In the genomic region with DNA sequence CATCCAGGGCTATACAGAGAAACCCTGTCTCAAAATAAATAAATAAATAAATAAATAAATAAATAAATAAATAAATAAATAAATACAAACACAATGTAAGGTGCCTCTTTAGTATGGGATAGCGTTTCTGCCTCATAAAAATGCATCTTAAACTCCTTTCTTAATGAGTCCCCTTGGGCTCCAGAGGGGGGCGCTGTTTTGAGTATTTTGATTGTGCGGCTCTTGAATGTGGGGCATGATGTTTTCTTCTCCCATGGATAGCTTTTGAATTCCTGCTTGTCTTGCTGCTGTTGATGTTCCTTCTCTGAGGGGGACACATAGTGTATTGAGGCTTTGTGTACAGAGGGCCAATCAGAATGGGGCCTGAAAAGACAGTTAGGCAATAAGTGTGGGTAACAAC, we compare ENCODE assay signal across 15 mouse cellular contexts. TPM values are rescaled to one million over a fixed set of nuclear protein-coding genes. Genes with fewer than 3 reads are reported as not detected.
DNase-seq lines count a peak whose midpoint lies in the region; ATAC-seq and TF ChIP-seq lines count a peak whose summit lies in the region.
"Had no signal": no experiment of that assay in that cellular context is flagged by ENCODE, and none has a peak within 500 bp of the region (broad histone marks: within the 10 kb centered on the region; RNA-seq: fewer than 3 reads in every experiment).

No protein-coding gene starts in this region.

- peak; percentile 39 for TF ChIP-seq CTCF in forebrain, postnatal 0 days (IDR thresholded peaks at IDR 0.05; ENCODE audit: low read depth)
- TF ChIP-seq CTCF in lung, embryonic 14.5 days (IDR thresholded peaks at IDR 0.05; ENCODE audit: low read depth) = peak; percentile 35; the same call in 1 of the 2 replicates
- TF ChIP-seq CTCF in MEL (IDR thresholded peaks at IDR 0.05 in 2 of 3, conservative IDR thresholded peaks at IDR 0.05 in 1 of 3; ENCODE audit: control insufficient read depth in 1 of 3, insufficient read depth in 1 of 3, low read depth in 2 of 3, low read length in 3 of 3, poor library complexity in 1 of 3, severe bottlenecking in 1 of 3) = peak; percentile 46 to 61 (median 48)

- no peak for TF ChIP-seq RAD21 in MEL (IDR thresholded peaks at IDR 0.05; ENCODE audit: low read depth, low read length)

- no peak for TF ChIP-seq EP300 in MEL (IDR thresholded peaks at IDR 0.05; ENCODE audit: low read depth in 1 of 2, low read length in 2 of 2)

- no peaks in the 10 kb centered on the region for H3K9me3 ChIP-seq in forebrain, postnatal 0 days (ENCODE audit: low read length)
- no peaks in the 10 kb centered on the region for H3K9me3 ChIP-seq in forebrain, embryonic 13.5 days (replicated peaks)
- H3K9me3 ChIP-seq in lung, embryonic 14.5 days (ENCODE audit: low read depth, low read length) = no peaks in the 10 kb centered on the region
- no peaks in the 10 kb centered on the region for H3K9me3 ChIP-seq in MEL (replicated peaks; ENCODE audit: insufficient read depth, low read length)
- H3K9me3 ChIP-seq: limb, embryonic 13.5 days had no signal

- 84% methylated on average over 3 of the region's 3 CpGs for WGBS in forebrain, postnatal 0 days
- 75% methylated on average over 3 of the region's 3 CpGs for WGBS in forebrain, embryonic 13.5 days
- WGBS in lung, embryonic 14.5 days = 74% methylated on average over 3 of the region's 3 CpGs

- TF ChIP-seq POLR2A in MEL (IDR thresholded peaks at IDR 0.05; ENCODE audit: control insufficient read depth in 1 of 2, insufficient read depth in 1 of 2, low read depth in 1 of 2, low read length in 2 of 2, poor library complexity in 1 of 2) = no peak

- no peaks in the 10 kb centered on the region for H3K27me3 ChIP-seq in forebrain, postnatal 0 days (ENCODE audit: insufficient read depth, low read length)
- no peaks in the 10 kb centered on the region for H3K27me3 ChIP-seq in forebrain, embryonic 13.5 days
- H3K27me3 ChIP-seq in lung, embryonic 14.5 days (ENCODE audit: insufficient read depth, low read length) = no peaks in the 10 kb centered on the region
- peaks cover 0 to 2% of the 10 kb centered on the region in 2 experiments; a peak in 3 of 4 replicates for H3K27me3 ChIP-seq in MEL (ENCODE audit: control insufficient read depth in 1 of 2, insufficient read depth in 2 of 2, low read length in 2 of 2)
- H3K27me3 ChIP-seq: limb, embryonic 13.5 days had no signal

- H3K4me2 ChIP-seq in forebrain, postnatal 0 days (ENCODE audit: low read depth) = no peak overlapping the region
- no peak overlapping the region for H3K4me2 ChIP-seq in forebrain, embryonic 13.5 days
- no peak overlapping the region for H3K4me2 ChIP-seq in lung, embryonic 14.5 days
- H3K4me2 ChIP-seq: limb, embryonic 13.5 days had no signal

- ATAC-seq in forebrain, postnatal 0 days = peak; percentile 20; the same call in 1 of the 2 replicates
- ATAC-seq in forebrain, embryonic 13.5 days = no peak
- no peak for ATAC-seq in lung, embryonic 14.5 days (ENCODE audit: insufficient read depth)

- H3K36me3 ChIP-seq in forebrain, postnatal 0 days (ENCODE audit: insufficient read depth) = no peaks in the 10 kb centered on the region
- H3K36me3 ChIP-seq in forebrain, embryonic 13.5 days (ENCODE audit: poor library complexity, severe bottlenecking) = no peaks in the 10 kb centered on the region
- no peaks in the 10 kb centered on the region for H3K36me3 ChIP-seq in lung, embryonic 14.5 days (ENCODE audit: insufficient read depth)
- no peaks in the 10 kb centered on the region for H3K36me3 ChIP-seq in MEL (ENCODE audit: control insufficient read depth in 1 of 2, insufficient read depth in 2 of 2, low read length in 2 of 2)
- H3K36me3 ChIP-seq: limb, embryonic 13.5 days had no signal

- H3K79me2 ChIP-seq in MEL (ENCODE audit: control insufficient read depth, insufficient read depth, low read length, poor library complexity) = no peaks in the 10 kb centered on the region

- no peak overlapping the region for H3K27ac ChIP-seq in forebrain, postnatal 0 days (ENCODE audit: low read depth, low read length)
- no peak overlapping the region for H3K27ac ChIP-seq in forebrain, embryonic 13.5 days
- no peak overlapping the region for H3K27ac ChIP-seq in lung, embryonic 14.5 days (ENCODE audit: low read depth)
- no peak overlapping the region for H3K27ac ChIP-seq in MEL (ENCODE audit: control insufficient read depth, low read depth, low read length)
- H3K27ac ChIP-seq: limb, embryonic 13.5 days had no signal

- H3K4me1 ChIP-seq in forebrain, postnatal 0 days (ENCODE audit: insufficient read depth) = no peaks in the 10 kb centered on the region
- H3K4me1 ChIP-seq in forebrain, embryonic 13.5 days = no peaks in the 10 kb centered on the region
- H3K4me1 ChIP-seq in lung, embryonic 14.5 days (ENCODE audit: insufficient read depth) = no peaks in the 10 kb centered on the region
- H3K4me1 ChIP-seq in MEL (ENCODE audit: control insufficient read depth in 1 of 2, insufficient read depth in 2 of 2, low read length in 2 of 2) = no peaks in the 10 kb centered on the region
- H3K4me1 ChIP-seq: limb, embryonic 13.5 days had no signal

- no peak overlapping the region for H3K4me3 ChIP-seq in forebrain, postnatal 0 days (ENCODE audit: low read depth, low read length)
- H3K4me3 ChIP-seq in forebrain, embryonic 13.5 days = no peak overlapping the region
- H3K4me3 ChIP-seq in lung, embryonic 14.5 days (ENCODE audit: low read depth, low read length) = no peak overlapping the region
- no peak overlapping the region for H3K4me3 ChIP-seq in MEL (ENCODE audit: control insufficient read depth in 1 of 2, insufficient read depth in 1 of 2, low read depth in 2 of 2, low read length in 2 of 2)
- H3K4me3 ChIP-seq: limb, embryonic 13.5 days had no signal

- no peak for DNase-seq in forebrain, postnatal 0 days
- DNase-seq in lung, embryonic 14.5 days = no peak
- DNase-seq in lung, postnatal 36 days = no peak
- DNase-seq in MEL (ENCODE audit: low read depth, low spot score) = peak; percentile 44
- peak; percentile 19 for DNase-seq in naive thymus-derived CD4-positive, alpha-beta T cell, adult 2 months (ENCODE audit: low read depth)
- DNase-seq in gastrocnemius, postnatal 4 days (ENCODE audit: low spot score in 2 of 2) = no peak
- no peak for DNase-seq in spleen, postnatal 4 days (ENCODE audit: low spot score in 2 of 2)
- DNase-seq: heart, adult 11 months; heart, postnatal 4 days had no signal

- no peak overlapping the region for H3K9ac ChIP-seq in forebrain, postnatal 0 days
- H3K9ac ChIP-seq in forebrain, embryonic 13.5 days = no peak overlapping the region
- H3K9ac ChIP-seq in lung, embryonic 14.5 days = no peak overlapping the region
- no peak overlapping the region for H3K9ac ChIP-seq in MEL (ENCODE audit: control insufficient read depth, low read depth, low read length, poor library complexity, severe bottlenecking)
- H3K9ac ChIP-seq: limb, embryonic 13.5 days had no signal

RNA-seq across cellular contexts. Expression of a gene that starts 14.5 kb away (rescaled TPM):
- total RNA-seq in forebrain, postnatal 0 days (2014; rRNA removed) = 32.2 and 38.9 TPM in 2 replicates
- 42.4 and 44.8 TPM in 2 replicates for polyA plus RNA-seq in forebrain, postnatal 0 days (2015; fragmentation: Nextera tagmentation; extraction: Ambion mirVana)
- 83.5 and 89.2 TPM in 2 replicates for polyA plus RNA-seq in forebrain, embryonic 13.5 days (2015; fragmentation: Nextera tagmentation; extraction: Ambion mirVana)
- 12.3 and 13.9 TPM in 2 replicates for polyA plus RNA-seq in lung, embryonic 14.5 days (2014; fragmentation: Nextera tagmentation; extraction: Ambion mirVana)
- total RNA-seq in MEL (2012; rRNA removed) = 0.10 TPM in 1 of 2 replicates, not detected in the other
- under 1 TPM in 1 of 2 experiments, not detected in 1; 0.24 TPM for polyA plus RNA-seq in MEL (2012; ENCODE audit: insufficient read depth in 1 of 2, insufficient read length in 2 of 2, low read depth in 1 of 2, low replicate concordance in 2 of 2, missing spikeins in 1 of 2)
- 10 to 100 TPM in 1 of 2 experiments, 1 to 10 TPM in 1; 9.0 to 11.4 TPM for total RNA-seq in gastrocnemius, postnatal 4 days (2021)

RNA-seq across cellular contexts. Expression of a gene that starts 21.5 kb away (rescaled TPM):
- total RNA-seq in forebrain, postnatal 0 days (2014; rRNA removed) = 141 and 164 TPM in 2 replicates
- 250 and 273 TPM in 2 replicates for polyA plus RNA-seq in forebrain, postnatal 0 days (2015; fragmentation: Nextera tagmentation; extraction: Ambion mirVana)
- 222 and 225 TPM in 2 replicates for polyA plus RNA-seq in forebrain, embryonic 13.5 days (2015; fragmentation: Nextera tagmentation; extraction: Ambion mirVana)
- polyA plus RNA-seq in lung, embryonic 14.5 days (2014; fragmentation: Nextera tagmentation; extraction: Ambion mirVana) = 142 and 148 TPM in 2 replicates
- total RNA-seq in MEL (2012; rRNA removed) = 115 and 134 TPM in 2 replicates
- 100 to 1,000 TPM in 1 of 2 experiments, not detected in 1; 164 TPM for polyA plus RNA-seq in MEL (2012; ENCODE audit: insufficient read depth in 1 of 2, insufficient read length in 2 of 2, low read depth in 1 of 2, low replicate concordance in 2 of 2, missing spikeins in 1 of 2)
- total RNA-seq in gastrocnemius, postnatal 4 days (2021) = 10 to 100 TPM; 49.2 to 51.0 TPM

RNA-seq across cellular contexts. Expression of a gene that starts 26.5 kb away (rescaled TPM):
- total RNA-seq in forebrain, postnatal 0 days (2014; rRNA removed) = 12.5 and 20.7 TPM in 2 replicates
- 12.5 and 20.0 TPM in 2 replicates for polyA plus RNA-seq in forebrain, postnatal 0 days (2015; fragmentation: Nextera tagmentation; extraction: Ambion mirVana)
- 11.7 and 11.9 TPM in 2 replicates for polyA plus RNA-seq in forebrain, embryonic 13.5 days (2015; fragmentation: Nextera tagmentation; extraction: Ambion mirVana)
- 2.2 and 2.9 TPM in 2 replicates for polyA plus RNA-seq in lung, embryonic 14.5 days (2014; fragmentation: Nextera tagmentation; extraction: Ambion mirVana)
- total RNA-seq in MEL (2012; rRNA removed) = not detected in 2 replicates
- polyA plus RNA-seq in MEL (2012; ENCODE audit: insufficient read depth in 1 of 2, insufficient read length in 2 of 2, low read depth in 1 of 2, low replicate concordance in 2 of 2, missing spikeins in 1 of 2) = under 1 TPM in 1 of 2 experiments, not detected in 1; 0.13 TPM
- total RNA-seq in gastrocnemius, postnatal 4 days (2021) = 1 to 10 TPM; 1.7 to 1.9 TPM

RNA-seq across cellular contexts. Expression of a gene that starts 40.1 kb away (rescaled TPM):
- total RNA-seq in forebrain, postnatal 0 days (2014; rRNA removed) = not detected in 2 replicates
- polyA plus RNA-seq in forebrain, postnatal 0 days (2015; fragmentation: Nextera tagmentation; extraction: Ambion mirVana) = not detected in 2 replicates
- polyA plus RNA-seq in forebrain, embryonic 13.5 days (2015; fragmentation: Nextera tagmentation; extraction: Ambion mirVana) = not detected in 2 replicates
- polyA plus RNA-seq in lung, embryonic 14.5 days (2014; fragmentation: Nextera tagmentation; extraction: Ambion mirVana) = not detected in 2 replicates
- 0.07 and 0.12 TPM in 2 replicates for total RNA-seq in MEL (2012; rRNA removed)
- not detected for polyA plus RNA-seq in MEL (2012; ENCODE audit: insufficient read depth in 1 of 2, insufficient read length in 2 of 2, low read depth in 1 of 2, low replicate concordance in 2 of 2, missing spikeins in 1 of 2)
- total RNA-seq in gastrocnemius, postnatal 4 days (2021) = not detected
- total RNA-seq: adrenal gland, adult 18-20 months; heart, postnatal 4 days; layer of hippocampus, postnatal 10 days had no signal
- polyA plus RNA-seq: kidney, embryonic 14.5 days had no signal

RNA-seq across cellular contexts. Expression of a gene that starts 52.0 kb away (rescaled TPM):
- not detected in 2 replicates for total RNA-seq in forebrain, postnatal 0 days (2014; rRNA removed)
- polyA plus RNA-seq in forebrain, postnatal 0 days (2015; fragmentation: Nextera tagmentation; extraction: Ambion mirVana) = not detected in 2 replicates
- polyA plus RNA-seq in forebrain, embryonic 13.5 days (2015; fragmentation: Nextera tagmentation; extraction: Ambion mirVana) = 0.14 and 0.26 TPM in 2 replicates
- polyA plus RNA-seq in lung, embryonic 14.5 days (2014; fragmentation: Nextera tagmentation; extraction: Ambion mirVana) = 0.18 and 0.31 TPM in 2 replicates
- not detected in 2 replicates for total RNA-seq in MEL (2012; rRNA removed)
- under 1 TPM in 1 of 2 experiments, not detected in 1; 0.06 TPM for polyA plus RNA-seq in MEL (2012; ENCODE audit: insufficient read depth in 1 of 2, insufficient read length in 2 of 2, low read depth in 1 of 2, low replicate concordance in 2 of 2, missing spikeins in 1 of 2)
- not detected for total RNA-seq in gastrocnemius, postnatal 4 days (2021)
- total RNA-seq: heart, postnatal 4 days; layer of hippocampus, postnatal 10 days had no signal
- polyA plus RNA-seq: limb, embryonic 13.5 days; neural tube, embryonic 11.5 days had no signal

Comparison
In these comparisons a context has a peak if more than half of its experiments do, and no peak if none do; other contexts are left out.
1. DNase-seq: peak in MEL (single experiment) and naive thymus-derived CD4-positive, alpha-beta T cell, adult 2 months (single experiment); none in forebrain, postnatal 0 days (single experiment), lung, embryonic 14.5 days (single experiment), lung, postnatal 36 days (single experiment), gastrocnemius, postnatal 4 days (0 of 2) and spleen, postnatal 4 days (0 of 2).
2. RNA of a gene that starts 14.5 kb away (polyA plus RNA-seq): 83.5 to 89.2 TPM in forebrain, embryonic 13.5 days, 42.4 to 44.8 TPM in forebrain, postnatal 0 days and 12.3 to 13.9 TPM in lung, embryonic 14.5 days; 0.24 TPM in MEL; every median in the first group is over 10 times any median in the second.
3. Peak in every context shown above with its lines, with median percentiles within 50 percentile points of each other: CTCF ChIP-seq.